Comparison of ENCODE assay signal across 20 mouse cellular contexts in genomic region chrX:11418261-11418660, GRCm38 (mm10).
DNase-seq lines count a peak whose midpoint lies in the region; ATAC-seq and TF ChIP-seq lines count a peak whose summit lies in the region.
"Had no signal": no experiment of that assay in that cellular context is flagged by ENCODE, and none has a peak within 500 bp of the region (broad histone marks: within the 10 kb centered on the region; RNA-seq: fewer than 3 reads in every experiment).

No protein-coding gene starts in this region.

- H3K9me3 ChIP-seq in intestine, embryonic 16.5 days (ENCODE audit: control insufficient read depth, low read length), result no peaks in the 10 kb centered on the region
- H3K9me3 ChIP-seq in intestine, embryonic 15.5 days, result no peaks in the 10 kb centered on the region
- H3K9me3 ChIP-seq in stomach, embryonic 14.5 days (ENCODE audit: control insufficient read depth, low read depth, low read length), result no peaks in the 10 kb centered on the region
- H3K9me3 ChIP-seq in stomach, postnatal 0 days (ENCODE audit: control insufficient read depth, low read length), result no peaks in the 10 kb centered on the region
- no peaks in the 10 kb centered on the region for H3K9me3 ChIP-seq in heart, embryonic 14.5 days (ENCODE audit: control insufficient read depth, low read length)
- H3K9me3 ChIP-seq in stomach, embryonic 15.5 days, result no peaks in the 10 kb centered on the region
- H3K9me3 ChIP-seq in hindbrain, embryonic 11.5 days (ENCODE audit: control insufficient read depth, low read length), result no peaks in the 10 kb centered on the region
- H3K9me3 ChIP-seq: embryonic facial prominence, embryonic 10.5 days; limb, embryonic 15.5 days; midbrain, embryonic 12.5 days; neural tube, embryonic 15.5 days had no signal

- H3K9ac ChIP-seq in intestine, embryonic 16.5 days (ENCODE audit: low read depth, low read length), result no peak overlapping the region
- no peak overlapping the region for H3K9ac ChIP-seq in intestine, embryonic 15.5 days
- H3K9ac ChIP-seq in stomach, embryonic 14.5 days (replicated peaks; ENCODE audit: low read depth, low read length), result no peak overlapping the region
- no peak overlapping the region for H3K9ac ChIP-seq in stomach, postnatal 0 days (ENCODE audit: low read length)
- no peak overlapping the region for H3K9ac ChIP-seq in heart, embryonic 14.5 days (ENCODE audit: low read length)
- no peak overlapping the region for H3K9ac ChIP-seq in stomach, embryonic 15.5 days
- no peak overlapping the region for H3K9ac ChIP-seq in hindbrain, embryonic 11.5 days (ENCODE audit: low read depth, low read length)
- H3K9ac ChIP-seq: forebrain, postnatal 0 days; limb, embryonic 15.5 days; midbrain, embryonic 12.5 days; neural tube, embryonic 15.5 days had no signal

- TF ChIP-seq EP300 in stomach, postnatal 0 days (optimal IDR thresholded peaks at IDR 0.05), result no peak

- DNase-seq in stomach, postnatal 0 days (ENCODE audit: low spot score), result no peak
- no peak for DNase-seq in thymus, postnatal 25 days
- DNase-seq in hindbrain, embryonic 11.5 days (ENCODE audit: low spot score), result no peak
- DNase-seq: adrenal gland, postnatal 36 days; cerebellum, postnatal 10 days; forebrain, postnatal 0 days; thymus, adult 2 months had no signal

- peak overlapping the region; percentile 39; the same call in 1 of the 2 replicates for H3K27ac ChIP-seq in intestine, embryonic 16.5 days (ENCODE audit: low read length)
- no peak overlapping the region for H3K27ac ChIP-seq in intestine, embryonic 15.5 days
- H3K27ac ChIP-seq in stomach, embryonic 14.5 days (ENCODE audit: low read length), result peak overlapping the region; percentile 66; the same call in 1 of the 2 replicates
- H3K27ac ChIP-seq in stomach, postnatal 0 days (replicated peaks), result no peak overlapping the region
- peak overlapping the region; percentile 9 to 67; a peak in 3 of 4 replicates for H3K27ac ChIP-seq in heart, embryonic 14.5 days (replicated peaks in 1 of 2; ENCODE audit: control insufficient read depth in 1 of 2, insufficient read depth in 1 of 2, low read depth in 2 of 2, low read length in 2 of 2)
- H3K27ac ChIP-seq in stomach, embryonic 15.5 days, result peak overlapping the region; percentile 52; the same call in 1 of the 2 replicates
- no peak overlapping the region for H3K27ac ChIP-seq in hindbrain, embryonic 11.5 days (ENCODE audit: low read depth, low read length)
- H3K27ac ChIP-seq: embryonic facial prominence, embryonic 10.5 days; hindbrain, postnatal 0 days; macrophage; midbrain, embryonic 12.5 days; neural tube, embryonic 15.5 days had no signal

- no peaks in the 10 kb centered on the region for H3K4me1 ChIP-seq in intestine, embryonic 16.5 days (ENCODE audit: control insufficient read depth, insufficient read depth, low read length)
- no peaks in the 10 kb centered on the region for H3K4me1 ChIP-seq in intestine, embryonic 15.5 days (replicated peaks)
- no peaks in the 10 kb centered on the region for H3K4me1 ChIP-seq in stomach, embryonic 14.5 days (ENCODE audit: control insufficient read depth, insufficient read depth, low read length)
- H3K4me1 ChIP-seq in stomach, postnatal 0 days (replicated peaks; ENCODE audit: control insufficient read depth, insufficient read depth), result no peaks in the 10 kb centered on the region
- peaks cover 7 to 14% of the 10 kb centered on the region in 2 experiments; a peak in 3 of 4 replicates for H3K4me1 ChIP-seq in heart, embryonic 14.5 days (ENCODE audit: control insufficient read depth in 2 of 2, insufficient read depth in 2 of 2, low read length in 2 of 2)
- peaks cover 3% of the 10 kb centered on the region; the same call in 1 of the 2 replicates for H3K4me1 ChIP-seq in stomach, embryonic 15.5 days
- no peaks in the 10 kb centered on the region for H3K4me1 ChIP-seq in hindbrain, embryonic 11.5 days (replicated peaks; ENCODE audit: control insufficient read depth, insufficient read depth, low read length)

- TF ChIP-seq CTCF in stomach, postnatal 0 days (IDR thresholded peaks at IDR 0.05; ENCODE audit: low read depth), result no peak

- no peaks in the 10 kb centered on the region; the same call in 1 of the 2 replicates for H3K27me3 ChIP-seq in intestine, embryonic 16.5 days (replicated peaks; ENCODE audit: control insufficient read depth, insufficient read depth, low read length)
- H3K27me3 ChIP-seq in intestine, embryonic 15.5 days (replicated peaks), result no peaks in the 10 kb centered on the region
- no peaks in the 10 kb centered on the region for H3K27me3 ChIP-seq in stomach, embryonic 14.5 days (ENCODE audit: control insufficient read depth, insufficient read depth, low read length)
- H3K27me3 ChIP-seq in stomach, postnatal 0 days (ENCODE audit: control insufficient read depth, insufficient read depth, low read length), result no peaks in the 10 kb centered on the region
- H3K27me3 ChIP-seq in heart, embryonic 14.5 days (ENCODE audit: control insufficient read depth, insufficient read depth, low read length), result no peaks in the 10 kb centered on the region
- H3K27me3 ChIP-seq in stomach, embryonic 15.5 days (replicated peaks), result no peaks in the 10 kb centered on the region
- H3K27me3 ChIP-seq in hindbrain, embryonic 11.5 days (ENCODE audit: control insufficient read depth, insufficient read depth, low read length), result peaks cover 3% of the 10 kb centered on the region

- no peak for ATAC-seq in intestine, embryonic 16.5 days
- ATAC-seq in intestine, embryonic 15.5 days, result no peak
- ATAC-seq in stomach, embryonic 14.5 days (ENCODE audit: insufficient number of reproducible peaks, insufficient read depth, low FRiP score, low read depth), result no peak
- no peak for ATAC-seq in stomach, postnatal 0 days (ENCODE audit: low FRiP score, low TSS enrichment)
- ATAC-seq in heart, embryonic 14.5 days (ENCODE audit: insufficient number of reproducible peaks, insufficient read depth, low FRiP score, low read depth), result no peak
- no peak for ATAC-seq in stomach, embryonic 15.5 days (ENCODE audit: insufficient read depth, low FRiP score, low read depth)
- ATAC-seq in hindbrain, embryonic 11.5 days (ENCODE audit: low FRiP score), result no peak
- ATAC-seq: activated CD4-positive, CD25-positive, alpha-beta regulatory T cell, adult 4 months; forebrain, postnatal 0 days; hindbrain, postnatal 0 days had no signal

- H3K36me3 ChIP-seq in intestine, embryonic 16.5 days (ENCODE audit: control insufficient read depth, insufficient read depth, low read length), result no peaks in the 10 kb centered on the region
- H3K36me3 ChIP-seq in intestine, embryonic 15.5 days, result no peaks in the 10 kb centered on the region
- H3K36me3 ChIP-seq in stomach, embryonic 14.5 days (ENCODE audit: control insufficient read depth, insufficient read depth, low read length), result no peaks in the 10 kb centered on the region
- no peaks in the 10 kb centered on the region for H3K36me3 ChIP-seq in stomach, postnatal 0 days (ENCODE audit: control insufficient read depth, insufficient read depth, low read length)
- H3K36me3 ChIP-seq in heart, embryonic 14.5 days (ENCODE audit: control insufficient read depth, insufficient read depth, low read length), result no peaks in the 10 kb centered on the region
- H3K36me3 ChIP-seq in stomach, embryonic 15.5 days, result no peaks in the 10 kb centered on the region
- no peaks in the 10 kb centered on the region for H3K36me3 ChIP-seq in hindbrain, embryonic 11.5 days (ENCODE audit: control insufficient read depth, insufficient read depth, low read length)
- H3K36me3 ChIP-seq: embryonic facial prominence, embryonic 10.5 days; limb, embryonic 15.5 days; midbrain, embryonic 12.5 days; neural tube, embryonic 15.5 days had no signal

- no peak overlapping the region for H3K4me2 ChIP-seq in intestine, embryonic 16.5 days (ENCODE audit: low read depth, low read length)
- H3K4me2 ChIP-seq in intestine, embryonic 15.5 days (replicated peaks), result no peak overlapping the region
- no peak overlapping the region for H3K4me2 ChIP-seq in stomach, embryonic 14.5 days (replicated peaks; ENCODE audit: low read depth, low read length)
- no peak overlapping the region for H3K4me2 ChIP-seq in stomach, postnatal 0 days (replicated peaks; ENCODE audit: low read depth)
- no peak overlapping the region for H3K4me2 ChIP-seq in heart, embryonic 14.5 days (ENCODE audit: low read length)
- H3K4me2 ChIP-seq in stomach, embryonic 15.5 days, result no peak overlapping the region
- H3K4me2 ChIP-seq in hindbrain, embryonic 11.5 days (replicated peaks; ENCODE audit: low read depth, low read length), result no peak overlapping the region
- H3K4me2 ChIP-seq: limb, embryonic 15.5 days; midbrain, embryonic 12.5 days; neural tube, embryonic 15.5 days had no signal

- H3K4me3 ChIP-seq in intestine, embryonic 16.5 days (ENCODE audit: low read length), result no peak overlapping the region
- H3K4me3 ChIP-seq in intestine, embryonic 15.5 days (replicated peaks), result no peak overlapping the region
- no peak overlapping the region for H3K4me3 ChIP-seq in stomach, embryonic 14.5 days (ENCODE audit: low read depth, low read length)
- H3K4me3 ChIP-seq in stomach, postnatal 0 days (ENCODE audit: low read depth, low read length), result no peak overlapping the region
- no peak overlapping the region for H3K4me3 ChIP-seq in heart, embryonic 14.5 days (ENCODE audit: control insufficient read depth in 1 of 2, insufficient read depth in 1 of 2, low read depth in 1 of 2, low read length in 2 of 2)
- H3K4me3 ChIP-seq in stomach, embryonic 15.5 days (replicated peaks), result no peak overlapping the region
- no peak overlapping the region for H3K4me3 ChIP-seq in hindbrain, embryonic 11.5 days (ENCODE audit: low read depth, low read length)
- H3K4me3 ChIP-seq: embryonic facial prominence, embryonic 10.5 days; erythroblast, embryonic 14.5 days; limb, embryonic 15.5 days; midbrain, embryonic 12.5 days; neural tube, embryonic 15.5 days had no signal

- WGBS in intestine, embryonic 16.5 days, result 80% methylated on average over 10 of the region's 10 CpGs
- 79% methylated on average over 10 of the region's 10 CpGs for WGBS in intestine, embryonic 15.5 days
- WGBS in stomach, embryonic 14.5 days, result 90% methylated on average over 10 of the region's 10 CpGs
- 86% methylated on average over 10 of the region's 10 CpGs for WGBS in stomach, postnatal 0 days
- WGBS in heart, embryonic 14.5 days, result 67% methylated on average over 10 of the region's 10 CpGs
- WGBS in stomach, embryonic 15.5 days, result 86% methylated on average over 10 of the region's 10 CpGs
- 82% methylated on average over 10 of the region's 10 CpGs for WGBS in hindbrain, embryonic 11.5 days

Comparison
In these comparisons a context has a peak if more than half of its experiments do, and no peak if none do; other contexts are left out.
1. H3K27ac ChIP-seq: peak in intestine, embryonic 16.5 days (single experiment), stomach, embryonic 14.5 days (single experiment), heart, embryonic 14.5 days (2 of 2) and stomach, embryonic 15.5 days (single experiment); none in intestine, embryonic 15.5 days (single experiment), stomach, postnatal 0 days (single experiment) and hindbrain, embryonic 11.5 days (single experiment).